Mouse (Mus musculus): ENCODE data around the gene Mef2c.

DNA sequence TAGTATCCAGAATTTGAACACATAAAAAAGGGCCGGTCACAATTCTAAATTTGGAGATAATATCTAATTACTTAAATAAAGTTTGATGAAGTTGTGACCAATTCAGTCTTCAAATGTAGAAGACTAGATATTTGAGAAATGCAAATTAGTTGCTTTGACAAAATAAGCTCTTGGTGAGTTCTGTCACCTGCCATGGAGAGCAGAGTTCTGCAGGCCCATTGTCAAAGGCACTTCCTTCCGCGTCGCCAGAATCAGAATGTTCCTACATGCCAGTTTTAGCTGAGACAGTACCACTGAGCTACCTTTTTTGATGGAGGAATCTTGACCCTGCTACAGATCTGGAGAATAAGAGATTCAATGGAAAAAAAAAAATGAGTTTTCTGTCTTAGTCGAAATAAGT is 77.0 kb downstream of the Mef2c start:
- TF ChIP-seq USF2 (conservative IDR thresholded peaks at IDR 0.05; ENCODE audit: low read depth, low read length) = no peak
- TF ChIP-seq RCOR1 (conservative IDR thresholded peaks at IDR 0.05; ENCODE audit: low read depth, low read length) = no peak
- TF ChIP-seq MYC (IDR thresholded peaks at IDR 0.05; ENCODE audit: low read depth, low read length) = no peak
- no peak for TF ChIP-seq POLR2A (IDR thresholded peaks at IDR 0.05; ENCODE audit: low read depth, low read length)
- no peak for TF ChIP-seq BHLHE40 (IDR thresholded peaks at IDR 0.05; ENCODE audit: low read depth, low read length)
- no peak for TF ChIP-seq TCF12 (IDR thresholded peaks at IDR 0.05; ENCODE audit: low read depth, low read length)
- no peak for TF ChIP-seq CTCF (conservative IDR thresholded peaks at IDR 0.05 in 1 of 2, IDR thresholded peaks at IDR 0.05 in 1 of 2; ENCODE audit: low read depth in 2 of 2, low read length in 2 of 2)
- no peak for TF ChIP-seq MAZ (IDR thresholded peaks at IDR 0.05; ENCODE audit: low read depth, low read length)
- TF ChIP-seq CHD2 (IDR thresholded peaks at IDR 0.05; ENCODE audit: low read length) = no peak

All from CH12.LX (cell line).